In the genomic region with DNA sequence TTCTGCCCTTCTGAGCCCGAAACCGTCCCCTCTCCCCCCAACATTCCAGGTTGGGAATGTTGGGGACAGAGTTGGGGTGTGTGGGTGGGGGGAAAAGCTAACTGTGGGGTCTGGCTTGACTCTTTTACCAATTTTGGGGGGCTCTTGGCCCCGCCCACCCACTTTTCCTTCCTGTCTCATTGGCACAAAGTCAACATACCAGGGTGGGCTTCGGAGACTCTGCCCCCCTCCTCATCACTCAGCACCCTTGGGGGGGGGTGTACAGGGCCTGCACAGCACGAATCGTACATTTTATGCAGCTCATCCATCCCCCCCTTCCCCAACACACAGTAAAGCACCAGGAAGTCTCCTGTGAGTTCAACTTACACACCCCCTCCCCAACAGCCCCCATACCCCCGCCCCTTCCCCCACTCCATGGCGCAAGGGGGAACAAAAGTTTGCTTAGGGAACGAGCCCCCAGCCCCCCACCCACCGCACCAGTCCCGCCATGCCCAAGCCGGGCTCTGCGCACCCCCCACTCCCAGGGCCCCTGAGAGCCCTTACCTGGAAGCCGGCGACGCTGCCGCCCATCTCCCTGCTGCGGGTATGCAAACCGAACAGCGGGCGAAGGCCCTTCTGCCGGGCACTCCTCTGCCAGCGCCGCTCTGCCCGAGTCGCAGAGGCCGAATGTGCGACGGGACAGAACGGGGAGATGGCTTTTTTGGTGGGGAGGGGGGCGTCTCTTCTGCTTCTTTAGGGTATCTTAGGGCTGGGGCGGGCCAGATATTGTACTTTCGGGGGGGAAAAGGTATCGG, we compare ENCODE assay signal across 10 mouse cellular contexts. TPM values are rescaled to one million over a fixed set of nuclear protein-coding genes. Genes with fewer than 3 reads are reported as not detected.
DNase-seq lines count a peak whose midpoint lies in the region; ATAC-seq lines count a peak whose summit lies in the region.
"Had no signal": no experiment of that assay in that cellular context is flagged by ENCODE, and none has a peak within 500 bp of the region (broad histone marks: within the 10 kb centered on the region; RNA-seq: fewer than 3 reads in every experiment).

No protein-coding gene starts in this region.

- no peak for ATAC-seq in heart, embryonic 15.5 days (replicated peaks; ENCODE audit: insufficient number of reproducible peaks, insufficient read depth, low FRiP score, low read depth)
- no peak for ATAC-seq in forebrain, embryonic 16.5 days
- ATAC-seq in liver, embryonic 16.5 days (ENCODE audit: low read depth), result no peak

- H3K9me3 ChIP-seq in heart, embryonic 15.5 days (replicated peaks), result no peaks in the 10 kb centered on the region
- no peaks in the 10 kb centered on the region for H3K9me3 ChIP-seq in forebrain, embryonic 16.5 days (ENCODE audit: control insufficient read depth, low read length)
- H3K9me3 ChIP-seq in liver, embryonic 16.5 days (replicated peaks; ENCODE audit: control insufficient read depth, low read length), result no peaks in the 10 kb centered on the region

- no peak for DNase-seq in heart, postnatal 14 days
- DNase-seq in ZHBTc4 (ENCODE audit: low read depth, low spot score), result peak; percentile 16
- DNase-seq in B cell, adult 2 months, result no peak
- no peak for DNase-seq in urinary bladder, postnatal 14 days (ENCODE audit: low spot score)
- DNase-seq in ovary, postnatal 10 days (ENCODE audit: low spot score), result no peak
- DNase-seq: cerebellum, adult 2 months had no signal

- peak overlapping the region; percentile 73 for H3K9ac ChIP-seq in heart, embryonic 15.5 days
- 0 out of 2 replicates have a peak overlapping the region, but pooled peaks have one; percentile 10 for H3K9ac ChIP-seq in forebrain, embryonic 16.5 days (replicated peaks; ENCODE audit: low read depth, low read length)
- peak overlapping the region; percentile 17; the same call in 1 of the 2 replicates for H3K9ac ChIP-seq in liver, embryonic 16.5 days (ENCODE audit: low read depth, low read length)

- peaks cover 86% of the 10 kb centered on the region for H3K27me3 ChIP-seq in heart, embryonic 15.5 days
- peaks cover 83% of the 10 kb centered on the region for H3K27me3 ChIP-seq in forebrain, embryonic 16.5 days (replicated peaks; ENCODE audit: control insufficient read depth, insufficient read depth, low read length)
- H3K27me3 ChIP-seq in liver, embryonic 16.5 days (ENCODE audit: control insufficient read depth, insufficient read depth, low read depth, low read length), result peaks cover 92% of the 10 kb centered on the region

- H3K27ac ChIP-seq in heart, embryonic 15.5 days, result peak overlapping the region; percentile 97
- H3K27ac ChIP-seq in forebrain, embryonic 16.5 days (ENCODE audit: low read length), result no peak overlapping the region
- peak overlapping the region; percentile 62; the same call in 1 of the 2 replicates for H3K27ac ChIP-seq in liver, embryonic 16.5 days (ENCODE audit: low read length)

- intact Hi-C loops in heart, postnatal 14 days (cut with DNase I), result no loop called here

- H3K4me1 ChIP-seq in heart, embryonic 15.5 days (replicated peaks), result peaks cover 51% of the 10 kb centered on the region
- H3K4me1 ChIP-seq in forebrain, embryonic 16.5 days (replicated peaks; ENCODE audit: control insufficient read depth, insufficient read depth, low read length), result peaks cover 19% of the 10 kb centered on the region
- H3K4me1 ChIP-seq in liver, embryonic 16.5 days (ENCODE audit: control insufficient read depth, low read depth, low read length), result no peaks in the 10 kb centered on the region

- H3K4me3 ChIP-seq in heart, embryonic 15.5 days, result peak overlapping the region; percentile 70
- peak overlapping the region; percentile 35 for H3K4me3 ChIP-seq in forebrain, embryonic 16.5 days (replicated peaks; ENCODE audit: low read length)
- H3K4me3 ChIP-seq in liver, embryonic 16.5 days (ENCODE audit: low read depth, low read length), result peak overlapping the region; percentile 54

- WGBS in heart, embryonic 15.5 days, result under 1% methylated on average over 32 of the region's 34 CpGs
- WGBS in forebrain, embryonic 16.5 days, result under 1% methylated on average over 34 of the region's 34 CpGs
- WGBS in liver, embryonic 16.5 days (ENCODE audit: insufficient replicate concordance), result 3% methylated on average over 34 of the region's 34 CpGs

- H3K36me3 ChIP-seq in heart, embryonic 15.5 days, result peaks cover 15% of the 10 kb centered on the region; the same call in 1 of the 2 replicates
- H3K36me3 ChIP-seq in forebrain, embryonic 16.5 days (ENCODE audit: control insufficient read depth, insufficient read depth), result no peaks in the 10 kb centered on the region
- H3K36me3 ChIP-seq in liver, embryonic 16.5 days (ENCODE audit: control insufficient read depth, insufficient read depth), result no peaks in the 10 kb centered on the region
- H3K36me3 ChIP-seq: G1E had no signal

- peak overlapping the region; percentile 78 for H3K4me2 ChIP-seq in heart, embryonic 15.5 days
- H3K4me2 ChIP-seq in forebrain, embryonic 16.5 days (ENCODE audit: low read length), result peak overlapping the region; percentile 46
- H3K4me2 ChIP-seq in liver, embryonic 16.5 days (ENCODE audit: low read depth, low read length), result no peak overlapping the region

RNA-seq across cellular contexts. Expression of a gene that starts 8.6 kb away (rescaled TPM):
- 1,178 and 1,276 TPM in 2 replicates for polyA plus RNA-seq in heart, embryonic 15.5 days (2015; fragmentation: Nextera tagmentation; extraction: Ambion mirVana)
- 100 to 1,000 TPM; 349 to 384 TPM for total RNA-seq in heart, postnatal 14 days (2021)
- 64.3 and 95.2 TPM in 2 replicates for polyA plus RNA-seq in forebrain, embryonic 16.5 days (2015; fragmentation: Nextera tagmentation; extraction: Ambion mirVana)
- 602 and 693 TPM in 2 replicates for polyA plus RNA-seq in liver, embryonic 16.5 days (2015; fragmentation: Nextera tagmentation; extraction: Ambion mirVana)
- polyA plus RNA-seq: G1E had no signal

RNA-seq across cellular contexts. Expression of a gene that starts 11.7 kb away (rescaled TPM):
- not detected in 2 replicates for polyA plus RNA-seq in heart, embryonic 15.5 days (2015; fragmentation: Nextera tagmentation; extraction: Ambion mirVana)
- not detected for total RNA-seq in heart, postnatal 14 days (2021)
- polyA plus RNA-seq in forebrain, embryonic 16.5 days (2015; fragmentation: Nextera tagmentation; extraction: Ambion mirVana), result not detected in 2 replicates
- not detected in 2 replicates for polyA plus RNA-seq in liver, embryonic 16.5 days (2015; fragmentation: Nextera tagmentation; extraction: Ambion mirVana)
- polyA plus RNA-seq: G1E had no signal

Comparison
In these comparisons a context has a peak if more than half of its experiments do, and no peak if none do; other contexts are left out.
1. H3K9ac ChIP-seq: peak in every context shown above with its lines; median percentile 73 in heart, embryonic 15.5 days; 17 in liver, embryonic 16.5 days; 10 in forebrain, embryonic 16.5 days.